Mouse (Mus musculus): ENCODE results near the gene Ralgds.

DNA sequence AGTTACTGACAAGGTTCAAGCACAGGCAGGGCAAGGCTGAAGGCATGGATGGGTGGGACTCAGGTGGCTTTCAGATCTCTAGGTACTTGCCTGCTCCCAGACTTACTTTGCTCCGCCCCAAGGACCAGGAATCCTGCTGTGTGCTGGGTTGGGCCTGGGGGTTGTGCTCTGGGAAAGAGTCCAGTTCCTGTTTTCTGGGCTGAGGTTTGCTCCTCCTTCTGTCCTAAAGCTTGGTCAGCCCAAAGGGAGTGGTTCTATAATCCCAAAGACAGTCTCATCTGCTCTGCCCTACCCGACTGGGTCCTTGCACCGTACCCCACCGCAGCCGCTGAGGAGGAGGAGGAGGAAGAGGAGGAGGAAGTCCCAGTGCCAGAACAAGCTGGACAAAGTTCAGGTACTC, 16.3 kb upstream of the Ralgds start, which contains the start of gene Gbgt1:
- no peak for TF ChIP-seq CTCF (IDR thresholded peaks at IDR 0.05; ENCODE audit: borderline replicate concordance, insufficient read depth, low read length)
- TF ChIP-seq POLR2A (IDR thresholded peaks at IDR 0.05; ENCODE audit: low read depth, low read length) = no peak
